Mouse (Mus musculus) adrenal gland, postnatal 10 days (tissue): ENCODE data around the gene Utp14b. TPM values are rescaled to one million over a fixed set of nuclear protein-coding genes. Genes with fewer than 3 reads are reported as not detected.
A peak's percentile ranks its signal among the peaks of the same experiment; 100 is the strongest.

Experiments
- DNase-seq: peaks from one replicate; pipeline ENCODE4 v3.0.0; 2021; ENCODE audit warnings: mixed read lengths
- total RNA-seq, 2 experiments: library from RNA; stranded (reverse); gene quantifications; 2 replicates each; pipeline ENCODE4 v1.2.3; 2021

Utp14b gene
- total RNA-seq, 2 experiments from 2014 or later, result 3.7 to 4.4 TPM

DNA sequence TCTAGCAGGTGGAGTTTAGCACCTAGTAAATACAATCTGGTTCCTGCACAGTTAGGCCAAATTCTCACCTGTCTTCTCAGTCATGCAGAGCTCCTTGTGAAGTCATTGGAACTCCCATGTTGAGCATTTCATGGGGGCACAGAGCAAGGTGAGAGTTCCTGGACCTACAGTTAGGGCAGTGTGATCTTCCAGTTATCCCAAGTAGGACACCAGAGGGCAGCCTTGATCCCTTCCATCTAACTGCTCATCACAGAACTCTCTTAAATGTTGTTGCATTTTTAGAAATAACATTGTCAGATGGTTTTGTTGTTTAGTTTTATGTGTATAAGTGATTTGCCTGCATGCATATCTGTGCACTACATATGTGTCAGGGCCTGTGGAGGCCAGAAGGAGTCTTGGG lies 29.0 kb downstream of the Utp14b start:
- peak; percentile 29 for DNase-seq

- no peak for DNase-seq
These were observed 30.3 kb downstream of the Utp14b start for GRCm38 (mm10) chr1:78688149-78688548.

GRCm38 (mm10) chr1:78694503-78695258 lies 36.8 kb downstream of the Utp14b start:
- DNase-seq, result no peak

DNA sequence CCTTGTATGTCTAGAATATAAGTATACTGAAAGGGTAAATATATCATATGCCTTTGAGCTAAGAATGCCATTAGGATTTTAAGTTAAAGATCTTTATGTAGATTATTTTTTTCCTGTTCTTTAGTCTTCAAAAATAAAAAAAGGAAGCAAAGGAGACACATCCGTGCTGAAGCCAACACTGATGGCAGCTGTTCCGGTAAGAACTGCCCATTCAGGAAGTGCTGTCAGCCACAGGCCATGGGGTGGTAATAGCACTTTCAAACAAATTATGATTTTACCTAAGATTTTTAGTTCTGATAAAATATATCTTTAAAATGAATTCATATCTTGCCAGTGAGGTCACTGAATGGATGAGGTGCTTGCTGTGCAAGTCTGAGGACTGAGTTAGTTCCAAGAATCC lies 38.5 kb downstream of the Utp14b start:
- DNase-seq, result no peak

GRCm38 (mm10) chr1:78696903-78697302 lies 39.1 kb downstream of the Utp14b start:
- no peak for DNase-seq

DNA sequence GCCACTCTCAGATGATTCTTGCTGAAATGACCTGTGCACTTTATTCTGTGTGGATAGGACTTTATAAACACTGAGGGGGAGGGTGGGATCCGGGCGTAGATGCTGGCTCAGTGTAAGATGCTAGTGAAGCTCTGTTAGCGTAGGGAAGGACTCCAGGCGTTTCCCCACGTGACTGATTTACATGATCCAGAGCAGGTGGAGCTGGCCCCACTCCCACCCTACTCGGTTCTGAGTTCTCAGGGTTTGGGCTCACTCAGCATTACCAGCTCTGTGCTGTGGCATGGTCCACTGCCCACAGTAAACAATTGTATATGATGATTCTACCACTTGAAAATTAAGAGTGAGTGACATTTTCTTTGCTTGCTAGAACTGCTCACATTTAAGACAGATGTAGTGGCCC lies 40.3 kb downstream of the Utp14b start:
- DNase-seq, result no peak

DNA sequence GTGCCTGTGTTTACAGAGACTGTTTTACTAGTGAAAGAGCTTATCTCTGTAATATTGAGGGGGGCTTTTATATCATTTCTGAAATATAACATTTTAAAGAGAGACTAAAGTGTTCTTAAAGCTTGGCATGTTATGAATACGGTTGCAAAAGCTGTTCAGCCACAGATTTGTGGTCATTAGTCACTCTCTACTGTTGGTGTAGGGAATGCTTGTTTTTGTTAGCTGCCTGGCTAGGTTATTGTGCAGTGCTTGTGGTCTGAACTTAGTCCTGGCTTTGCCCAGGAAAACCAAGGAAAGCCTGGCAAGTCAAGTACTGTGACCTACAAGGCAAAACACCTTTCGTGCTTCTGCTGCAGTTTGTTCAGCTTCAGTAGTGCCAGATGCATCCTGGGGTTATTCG lies 43.9 kb downstream of the Utp14b start:
- DNase-seq, result no peak

DNA sequence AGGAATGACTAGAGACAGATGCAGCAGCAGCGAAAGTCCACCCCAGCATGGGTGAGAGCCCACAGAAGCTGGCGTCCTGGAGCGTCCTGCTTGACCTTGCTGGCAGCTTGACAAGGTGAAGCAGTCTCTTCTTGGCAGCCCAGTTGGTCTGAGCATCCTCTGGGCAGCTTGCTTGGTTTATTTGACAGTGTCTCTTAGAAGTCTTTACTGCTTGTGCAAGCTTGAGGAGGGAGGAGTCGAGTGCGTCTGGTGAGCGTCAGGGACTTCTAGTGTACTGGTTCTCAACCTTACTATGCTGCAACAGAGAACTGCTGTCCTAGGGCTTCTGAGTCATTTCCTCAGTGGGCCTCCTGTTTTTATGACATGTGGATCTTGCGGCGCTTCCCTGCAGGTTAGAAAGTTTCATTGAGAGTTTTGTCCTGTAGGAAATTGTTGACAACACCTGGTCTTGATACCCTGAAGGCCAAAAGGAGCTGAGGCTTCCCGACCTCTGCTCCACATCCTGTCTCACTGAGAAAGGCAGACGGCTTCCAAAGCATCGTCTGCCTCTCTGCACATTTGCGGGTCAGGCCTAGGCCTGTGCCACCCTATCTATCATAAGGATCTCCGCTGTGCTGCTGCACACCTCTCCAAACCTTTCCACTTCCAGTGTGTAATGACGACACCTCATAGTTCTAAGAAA lies 44.6 kb downstream of the Utp14b start:
- DNase-seq, result peak; percentile 35

DNA sequence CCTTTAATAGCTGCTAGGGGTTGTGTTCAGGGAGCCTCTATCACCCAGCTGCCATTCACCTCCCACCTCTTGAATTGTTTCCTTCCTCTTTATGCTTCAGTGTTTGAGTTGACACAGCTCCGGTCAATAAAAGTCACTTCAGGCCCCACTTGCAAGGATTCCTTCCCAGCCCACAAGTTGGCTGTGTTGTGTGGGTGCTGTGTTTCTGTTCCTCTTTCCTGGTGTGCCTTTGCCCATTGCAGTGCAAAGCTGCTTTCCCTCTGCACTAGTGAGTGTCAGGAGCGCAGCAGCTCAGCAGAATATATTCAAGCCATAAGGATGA lies 45.1 kb downstream of the Utp14b start:
- no peak for DNase-seq

DNA sequence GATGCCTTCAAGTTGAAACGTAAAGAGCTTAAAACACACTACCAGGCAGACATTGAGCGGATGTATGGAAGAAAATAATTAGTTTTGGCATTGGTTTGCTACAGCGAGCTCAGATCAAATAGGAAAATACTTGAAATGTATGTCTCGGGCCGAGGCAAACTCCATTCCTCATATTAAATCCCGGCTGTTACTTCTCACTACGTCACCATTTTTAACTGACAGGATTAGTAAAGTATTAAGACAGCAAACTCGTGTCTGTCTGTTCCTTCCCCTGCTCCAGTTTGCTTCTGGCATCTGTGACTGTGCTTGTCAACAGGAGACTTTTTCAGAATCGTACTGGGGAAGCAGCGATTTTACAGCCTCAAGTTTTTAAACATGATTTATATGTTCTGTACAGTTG lies 48.5 kb downstream of the Utp14b start:
- no peak for DNase-seq

DNA sequence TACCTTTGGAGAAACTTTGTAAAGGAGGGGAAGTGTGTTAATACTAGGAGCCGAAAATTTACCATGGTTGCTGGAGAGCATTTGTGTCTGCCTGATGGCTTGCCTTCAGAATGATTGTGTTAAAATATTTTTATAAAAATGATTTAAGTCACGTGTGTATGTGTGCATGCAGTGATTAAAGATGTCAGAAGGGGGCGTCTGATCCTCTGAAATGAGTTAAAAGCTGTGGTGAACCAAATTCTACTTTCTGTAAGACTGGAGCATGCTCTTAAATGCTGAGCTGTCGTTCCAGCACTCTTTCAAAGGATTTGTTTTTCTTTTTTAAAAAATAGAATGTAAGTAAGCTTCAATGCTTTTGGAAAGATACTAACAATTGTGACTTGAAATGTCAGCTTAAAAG lies 49.4 kb downstream of the Utp14b start:
- peak; percentile 19 for DNase-seq

GRCm38 (mm10) chr1:78710026-78710425 lies 52.2 kb downstream of the Utp14b start:
- peak; percentile 61 for DNase-seq

GRCm38 (mm10) chr1:78710613-78711329 lies 52.9 kb downstream of the Utp14b start:
- DNase-seq, result no peak

Other genes starting within 250 kb of the Utp14b start
- gene Farsb, start 169.1 kb upstream of the Utp14b start, total RNA-seq, result 10 to 100 TPM; 58.7 to 60.2 TPM
- gene Mogat1, start 147.0 kb upstream of the Utp14b start, total RNA-seq, result 1 to 10 TPM; 1.8 to 2.4 TPM
- gene BC035947, start 145.9 kb upstream of the Utp14b start, total RNA-seq, result under 1 TPM; 0.33 to 0.36 TPM
- gene Acsl3, start 213 bp upstream of the Utp14b start, total RNA-seq, result 10 to 100 TPM; 14.7 to 19.8 TPM
- gene Kcne4, start 158.7 kb downstream of the Utp14b start, total RNA-seq, result 1 to 10 TPM; 4.3 to 7.0 TPM